Mouse (Mus musculus) granulocyte monocyte progenitor cell, adult 5-6 weeks (primary cell): ENCODE results near the gene Gm1979. TPM values are rescaled to one million over a fixed set of nuclear protein-coding genes. Genes with fewer than 3 reads are reported as not detected.
"Not testable (repeated sequence)": the region's sequence is repeated elsewhere in the genome, so short reads cannot be mapped to it uniquely, and the experiment has no call there.

Experiments used
- ATAC-seq: replicated peaks from 2 replicates; pipeline ENCODE4 v1.8.0; 2016; ENCODE audit warnings: mild to moderate bottlenecking, moderate TSS enrichment, inconsistent platforms; ENCODE audit not compliant: poor library complexity, severe bottlenecking
- total RNA-seq, 2 experiments: library from RNA; stranded (forward) in 1 of 2; stranded (reverse) in 1 of 2; fragments of 200-712, 200-1000 nt in 1 of 2; fragments of >200 nt in 1 of 2; fragmentation: Nextera tagmentation in 1 of 2; gene quantifications; 2 replicates each; pipeline ENCODE4 v1.2.3; 2014 to 2017

Gm1979 gene
- total RNA-seq (2014; fragmentation: Nextera tagmentation) (not detected in 2 replicates), total RNA-seq (2017) (not detected in 2 replicates)

- not testable (repeated sequence) for ATAC-seq
Measured at GRCm38 (mm10) chr5:26004698-26005097, at the start of gene Gm1979. TSS of gene Gm1979 (minus strand) at chr5:26004798.

- ATAC-seq, result not testable (repeated sequence)
Measured at GRCm38 (mm10) chr5:26039458-26039857, 34.9 kb upstream of the Gm1979 start, which contains the start of gene Speer4a. TSS of gene Speer4a (minus strand) at chr5:26039558.

GRCm38 (mm10) chr5:26022816-26023215 is 18.2 kb upstream of the Gm1979 start, which contains the start of gene Gm5862:
TSS of gene Gm5862 (minus strand) at chr5:26022916.
- ATAC-seq, result not testable (repeated sequence)

DNA sequence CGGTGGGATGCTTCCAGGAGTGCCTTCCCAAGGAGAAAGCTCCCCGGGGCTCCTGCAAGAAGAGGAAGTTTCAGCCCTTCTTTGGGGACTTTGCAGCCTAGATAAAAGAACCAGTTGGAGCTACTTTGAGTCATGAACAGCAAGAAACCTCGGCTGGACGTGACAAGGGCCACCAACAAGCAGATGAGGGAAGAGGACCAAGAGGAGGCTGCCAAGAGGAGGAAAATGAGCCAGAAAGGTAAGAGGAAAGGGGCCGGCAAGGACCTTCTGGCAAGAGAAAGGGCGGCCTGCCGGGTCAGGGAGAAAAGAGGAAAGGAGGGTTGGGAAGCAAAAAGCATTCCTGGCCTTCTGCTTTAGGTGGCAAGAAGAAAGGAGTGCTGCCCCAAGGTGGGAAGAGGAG is 3.1 kb upstream of the Gm1979 start:
- ATAC-seq, result not testable (repeated sequence)

- peak; percentile 67 for ATAC-seq
Measured at GRCm38 (mm10) chr5:26006937-26007695, 2.5 kb upstream of the Gm1979 start.

DNA sequence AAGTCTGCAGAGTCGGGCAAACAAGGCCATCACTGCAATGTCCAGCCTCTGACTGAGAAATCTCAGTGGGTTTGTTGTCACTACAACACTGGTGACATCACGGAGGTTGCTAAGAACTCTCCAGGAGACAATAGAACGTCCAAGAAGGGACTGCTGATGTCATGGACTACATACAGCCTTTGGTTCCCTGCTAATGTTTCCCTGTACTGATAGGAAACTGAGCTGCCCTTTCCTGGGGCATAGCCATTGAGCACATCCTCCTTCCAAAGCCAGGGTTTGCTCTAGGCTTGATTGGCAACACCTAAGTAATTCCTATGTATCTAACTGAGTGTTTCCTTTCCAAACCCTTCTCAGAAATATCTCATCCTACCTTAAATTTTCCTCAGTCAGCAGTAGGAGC is 16.0 kb downstream of the Gm1979 start, which contains the start of gene Gm21698:
TSS of gene Gm21698 (minus strand) at position 101 of the 400 bp plus-strand sequence.
- not testable (repeated sequence) for ATAC-seq

- not testable (repeated sequence) for ATAC-seq
Measured at GRCm38 (mm10) chr5:25972563-25972962, 32.0 kb downstream of the Gm1979 start, which contains the start of gene Gm21680. TSS of gene Gm21680 (minus strand) at chr5:25972663.

DNA sequence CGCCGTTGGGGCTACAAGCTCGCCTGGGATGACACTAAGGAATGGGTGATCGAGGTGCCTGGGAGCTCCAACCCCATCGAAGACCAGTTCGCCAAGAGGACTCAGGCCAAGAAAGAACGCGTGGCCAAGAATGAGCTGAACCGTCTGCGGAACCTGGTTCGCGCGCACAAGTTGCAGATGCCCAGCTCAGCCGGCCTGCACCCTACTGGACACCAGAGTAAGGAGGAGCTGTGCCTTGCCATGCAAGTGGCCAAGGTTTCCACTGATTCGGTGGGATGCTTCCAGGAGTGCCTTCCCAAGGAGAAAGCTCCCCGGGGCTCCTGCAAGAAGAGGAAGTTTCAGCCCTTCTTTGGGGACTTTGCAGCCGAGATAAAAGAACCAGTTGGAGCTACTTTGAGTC is 47.5 kb downstream of the Gm1979 start:
- ATAC-seq, result not testable (repeated sequence)

DNA sequence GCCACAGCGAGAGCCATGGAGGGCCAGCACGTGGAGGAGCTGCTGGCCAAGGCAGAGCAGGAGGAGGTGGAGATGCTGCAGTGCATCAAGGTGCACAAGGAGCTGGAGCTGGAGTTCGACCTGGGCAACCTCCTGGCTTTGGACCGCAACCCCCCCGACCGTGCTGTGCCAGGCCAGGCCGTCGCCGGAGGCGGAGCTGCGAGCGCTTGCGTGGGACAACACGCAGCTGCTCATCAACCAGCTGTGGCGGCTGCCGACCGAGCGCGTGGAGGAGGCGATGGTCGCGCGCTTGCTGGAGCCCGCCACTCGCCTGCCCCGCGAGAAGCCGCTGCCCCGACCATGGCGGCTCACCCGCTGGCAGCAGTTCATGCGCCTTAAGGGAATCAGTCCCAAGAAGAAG is 48.0 kb downstream of the Gm1979 start:
- peak; percentile 25; the same call in 1 of the 2 replicates for ATAC-seq

DNA sequence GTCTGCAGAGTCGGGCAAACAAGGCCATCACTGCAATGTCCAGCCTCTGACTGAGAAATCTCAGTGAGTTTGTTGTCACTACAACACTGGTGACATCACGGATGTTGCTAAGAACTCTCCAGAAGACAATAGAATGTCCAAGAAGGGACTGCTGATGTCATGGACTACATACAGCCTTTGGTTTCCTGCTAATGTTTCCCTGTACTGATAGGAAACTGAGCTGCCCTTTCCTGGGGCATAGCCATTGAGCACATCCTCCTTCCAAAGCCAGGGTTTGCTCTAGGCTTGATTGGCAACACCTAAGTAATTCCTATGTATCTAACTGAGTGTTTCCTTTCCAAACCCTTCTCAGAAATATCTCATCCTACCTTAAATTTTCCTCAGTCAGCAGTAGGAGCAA is 50.3 kb downstream of the Gm1979 start, which contains the start of gene Gm21671:
TSS of gene Gm21671 (minus strand) at position 101 of the 400 bp plus-strand sequence.
- not testable (repeated sequence) for ATAC-seq

Other genes with a start within 250 kb of the Gm1979 start
- gene Actr3b, start 244.8 kb downstream of the Gm1979 start, total RNA-seq (2014; fragmentation: Nextera tagmentation), result 1.1 TPM in 1 of 2 replicates, not detected in the other
- 0.43 TPM in 1 of 2 replicates, not detected in the other for gene Actr3b, start 244.8 kb downstream of the Gm1979 start, total RNA-seq (2017)
- gene Gm21663, start 62.4 kb downstream of the Gm1979 start, total RNA-seq (2014; fragmentation: Nextera tagmentation), result not detected in 2 replicates
- gene Gm21663, start 62.4 kb downstream of the Gm1979 start, total RNA-seq (2017), result not detected in 2 replicates
- not detected in 2 replicates for gene Gm21671, start 50.4 kb downstream of the Gm1979 start, total RNA-seq (2014; fragmentation: Nextera tagmentation)
- not detected in 2 replicates for gene Gm21671, start 50.4 kb downstream of the Gm1979 start, total RNA-seq (2017)
- gene Gm21680, start 32.1 kb downstream of the Gm1979 start, total RNA-seq (2014; fragmentation: Nextera tagmentation), result not detected in 2 replicates
- not detected in 2 replicates for gene Gm21680, start 32.1 kb downstream of the Gm1979 start, total RNA-seq (2017)
- gene Gm21698, start 16.1 kb downstream of the Gm1979 start, total RNA-seq (2014; fragmentation: Nextera tagmentation), result not detected in 2 replicates
- not detected in 2 replicates for gene Gm21698, start 16.1 kb downstream of the Gm1979 start, total RNA-seq (2017)
- gene Gm5862, start 18.1 kb upstream of the Gm1979 start, total RNA-seq (2014; fragmentation: Nextera tagmentation), result not detected in 2 replicates
- not detected in 2 replicates for gene Gm5862, start 18.1 kb upstream of the Gm1979 start, total RNA-seq (2017)
- not detected in 2 replicates for gene Speer4a, start 34.8 kb upstream of the Gm1979 start, total RNA-seq (2014; fragmentation: Nextera tagmentation)
- gene Speer4a, start 34.8 kb upstream of the Gm1979 start, total RNA-seq (2017), result not detected in 2 replicates
- gene Gm7347, start 53.8 kb upstream of the Gm1979 start, total RNA-seq (2014; fragmentation: Nextera tagmentation), result not detected in 2 replicates
- gene Gm7347, start 53.8 kb upstream of the Gm1979 start, total RNA-seq (2017), result not detected in 2 replicates
- gene Gm10471, start 84.5 kb upstream of the Gm1979 start, total RNA-seq (2014; fragmentation: Nextera tagmentation), result not detected in 2 replicates
- gene Gm10471, start 84.5 kb upstream of the Gm1979 start, total RNA-seq (2017), result not detected in 2 replicates
- not detected in 2 replicates for gene 5031410I06Rik, start 100.6 kb upstream of the Gm1979 start, total RNA-seq (2014; fragmentation: Nextera tagmentation)
- not detected in 2 replicates for gene 5031410I06Rik, start 100.6 kb upstream of the Gm1979 start, total RNA-seq (2017)
- not detected in 2 replicates for gene Gm10220, start 116.6 kb upstream of the Gm1979 start, total RNA-seq (2014; fragmentation: Nextera tagmentation)
- not detected in 2 replicates for gene Gm10220, start 116.6 kb upstream of the Gm1979 start, total RNA-seq (2017)